Mouse (Mus musculus): Measurements from ENCODE around the gene Cdk7. TPM values are rescaled to one million over a fixed set of nuclear protein-coding genes. Genes with fewer than 3 reads are reported as not detected.

Cdk7 gene
- 78.0 TPM in 2 replicates for polyA plus RNA-seq (2014; fragmentation: Nextera tagmentation; extraction: Ambion mirVana)

DNA sequence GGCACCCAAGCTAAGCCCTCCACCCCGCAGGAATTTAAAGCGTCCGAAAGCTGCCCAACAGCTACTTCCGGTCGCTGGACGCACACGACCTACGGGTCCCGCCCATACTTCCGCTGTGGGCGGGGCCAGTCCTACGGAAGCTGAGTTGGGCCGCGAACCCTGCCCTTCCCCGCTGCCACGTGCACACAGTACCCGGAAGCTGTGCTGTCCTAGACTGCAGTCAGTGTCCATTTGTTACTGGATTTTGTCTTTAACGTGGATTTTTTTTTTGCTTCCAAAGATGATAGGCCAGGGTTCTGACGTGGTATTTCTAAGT, at the start of gene Cdk7:
Cdk7 (minus strand) TSS at position 79 of the 316 bp plus-strand sequence.
- Histone ChIP-seq H3K4me2 (replicated peaks; ENCODE audit: low read depth, low read length) (peak within 1 kb of the TSS; percentile 57), H3K27me3 (ENCODE audit: control insufficient read depth, insufficient read depth, low read length) (no peaks in the 10 kb centered on the region), H3K36me3 (ENCODE audit: control insufficient read depth, insufficient read depth, low read length) (peaks cover 2% of the 10 kb centered on the region; the same call in 1 of the 2 replicates), H3K9ac (ENCODE audit: low read depth, low read length) (peak within 1 kb of the TSS; percentile 69), H3K4me3 (ENCODE audit: low read depth, low read length) (peak within 1 kb of the TSS; percentile 57), H3K27ac (ENCODE audit: low read depth, low read length) (peak within 1 kb of the TSS; percentile 76), H3K4me1 (replicated peaks; ENCODE audit: control insufficient read depth, insufficient read depth, low read length) (no peaks in the 10 kb centered on the region), H3K9me3 (ENCODE audit: control insufficient read depth, low read length) (no peaks in the 10 kb centered on the region)
- DNase-seq (ENCODE audit: low spot score) (peak; percentile 98), ATAC-seq (ENCODE audit: low FRiP score) (peak; percentile 100)
- WGBS = 0% methylated on average over 19 of the region's 19 CpGs

GRCm38 (mm10) chr13:100777491-100777890, 46.8 kb upstream of the Cdk7 start:
- Histone ChIP-seq H3K9me3 (ENCODE audit: control insufficient read depth, low read length) (no peaks in the 10 kb centered on the region), H3K27me3 (ENCODE audit: control insufficient read depth, insufficient read depth, low read length) (no peaks in the 10 kb centered on the region), H3K4me1 (replicated peaks; ENCODE audit: control insufficient read depth, insufficient read depth, low read length) (no peaks in the 10 kb centered on the region), H3K9ac (ENCODE audit: low read depth, low read length) (no peak overlapping the region), H3K36me3 (ENCODE audit: control insufficient read depth, insufficient read depth, low read length) (peaks cover 2% of the 10 kb centered on the region; the same call in 1 of the 2 replicates), H3K4me3 (ENCODE audit: low read depth, low read length) (no peak overlapping the region), H3K27ac (ENCODE audit: low read depth, low read length) (no peak overlapping the region), H3K4me2 (replicated peaks; ENCODE audit: low read depth, low read length) (no peak overlapping the region)
- ATAC-seq (ENCODE audit: low FRiP score) (no peak), DNase-seq (ENCODE audit: low spot score) (no peak)
- WGBS = 76% methylated on average over 3 of the region's 3 CpGs

GRCm38 (mm10) chr13:100776710-100777109, 46.0 kb upstream of the Cdk7 start:
- 68% methylated on average over 6 of the region's 6 CpGs for WGBS
- Histone ChIP-seq H3K9me3 (ENCODE audit: control insufficient read depth, low read length) (no peaks in the 10 kb centered on the region), H3K4me1 (replicated peaks; ENCODE audit: control insufficient read depth, insufficient read depth, low read length) (no peaks in the 10 kb centered on the region), H3K9ac (ENCODE audit: low read depth, low read length) (no peak overlapping the region), H3K4me2 (replicated peaks; ENCODE audit: low read depth, low read length) (no peak overlapping the region), H3K36me3 (ENCODE audit: control insufficient read depth, insufficient read depth, low read length) (no peaks in the 10 kb centered on the region; the same call in 1 of the 2 replicates), H3K27me3 (ENCODE audit: control insufficient read depth, insufficient read depth, low read length) (no peaks in the 10 kb centered on the region), H3K4me3 (ENCODE audit: low read depth, low read length) (no peak overlapping the region), H3K27ac (ENCODE audit: low read depth, low read length) (no peak overlapping the region)
- ATAC-seq (ENCODE audit: low FRiP score) = no peak
- DNase-seq (ENCODE audit: low spot score) = no peak

DNA sequence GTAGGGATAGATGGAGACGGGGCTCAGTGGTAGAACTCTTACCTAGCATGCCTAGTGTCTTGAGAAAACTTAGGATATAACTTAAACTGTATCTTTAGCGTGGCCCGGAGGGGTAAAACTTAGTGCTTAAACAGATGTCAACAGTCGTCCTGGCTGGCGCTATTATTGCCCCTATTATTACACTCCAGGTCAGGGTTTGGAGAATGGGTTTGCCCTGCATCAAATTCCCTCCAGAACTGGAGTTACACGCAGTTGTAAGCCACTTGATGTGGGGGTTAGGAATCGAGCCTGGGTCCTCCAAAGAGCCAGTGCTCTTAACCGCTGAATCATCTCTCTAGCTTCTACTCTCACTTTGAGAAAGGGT, 45.3 kb upstream of the Cdk7 start:
- Histone ChIP-seq H3K9ac (ENCODE audit: low read depth, low read length) (peak overlapping the region; percentile 73; the same call in 1 of the 2 replicates), H3K4me3 (ENCODE audit: low read depth, low read length) (peak overlapping the region; percentile 88), H3K27me3 (ENCODE audit: control insufficient read depth, insufficient read depth, low read length) (no peaks in the 10 kb centered on the region), H3K4me2 (replicated peaks; ENCODE audit: low read depth, low read length) (peak overlapping the region; percentile 79), H3K27ac (ENCODE audit: low read depth, low read length) (peak overlapping the region; percentile 19; the same call in 1 of the 2 replicates), H3K4me1 (replicated peaks; ENCODE audit: control insufficient read depth, insufficient read depth, low read length) (no peaks in the 10 kb centered on the region), H3K36me3 (ENCODE audit: control insufficient read depth, insufficient read depth, low read length) (no peaks in the 10 kb centered on the region), H3K9me3 (ENCODE audit: control insufficient read depth, low read length) (no peaks in the 10 kb centered on the region)
- DNase-seq (ENCODE audit: low spot score) = no peak
- ATAC-seq (ENCODE audit: low FRiP score) = no peak; the same call in 1 of the 2 replicates
- WGBS = 20% methylated on average over 8 of the region's 8 CpGs

DNA sequence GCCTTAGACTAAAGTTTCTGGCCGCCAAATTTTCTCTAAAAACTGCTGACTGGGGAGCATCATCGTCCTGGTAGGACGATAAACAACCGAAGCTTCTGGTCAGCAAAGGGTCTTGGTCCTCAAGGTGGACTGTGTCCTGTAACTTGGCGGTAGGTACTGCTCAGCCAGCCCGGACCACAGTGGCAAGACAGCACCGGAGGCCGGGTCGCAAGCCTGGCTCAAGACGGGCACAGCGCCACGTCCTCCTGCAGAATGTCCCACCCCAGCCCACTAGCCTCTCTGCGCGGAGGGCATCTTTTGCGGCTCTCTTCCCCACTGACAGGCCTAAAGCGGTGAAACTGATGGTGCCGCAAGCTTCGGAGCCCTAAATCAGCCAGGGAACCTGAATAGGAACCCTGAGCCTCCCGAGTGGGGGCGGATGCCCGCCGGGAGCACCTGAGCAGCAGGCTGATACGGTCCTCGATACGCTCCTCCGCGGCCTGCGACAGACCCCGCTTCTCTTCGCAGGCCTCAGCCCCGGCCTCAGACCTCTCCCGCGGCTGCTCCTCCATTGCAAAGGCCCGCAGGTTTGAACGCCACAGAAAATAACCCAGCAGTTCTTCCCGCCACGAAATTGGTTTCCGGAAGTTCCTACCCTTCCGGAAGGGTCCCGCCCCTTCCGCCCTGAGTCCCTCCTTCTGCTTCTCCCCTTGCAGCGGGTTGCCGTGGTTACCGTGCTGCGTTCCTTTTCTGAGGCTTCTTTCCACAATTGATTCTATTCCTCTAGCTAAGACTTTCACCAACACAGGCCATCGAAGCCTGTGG, 44.7 kb upstream of the Cdk7 start, which contains the start of gene Cenph:
Cenph (minus strand) TSS at position 648 of the 804 bp plus-strand sequence.
- peak; percentile 95 for DNase-seq (ENCODE audit: low spot score)
- WGBS = under 1% methylated on average over 46 of the region's 46 CpGs
- peak within 1 kb of the TSS; percentile 88 for H3K4me3 ChIP-seq (ENCODE audit: low read depth, low read length)
- H3K4me2 ChIP-seq (replicated peaks; ENCODE audit: low read depth, low read length) = peak within 1 kb of the TSS; percentile 79
- peak within 1 kb of the TSS; percentile 19; the same call in 1 of the 2 replicates for H3K27ac ChIP-seq (ENCODE audit: low read depth, low read length)
- no peaks in the 10 kb centered on the region for H3K9me3 ChIP-seq (ENCODE audit: control insufficient read depth, low read length)
- ATAC-seq (ENCODE audit: low FRiP score) = peak; percentile 95
- H3K36me3 ChIP-seq (ENCODE audit: control insufficient read depth, insufficient read depth, low read length) = no peaks in the 10 kb centered on the region; the same call in 1 of the 2 replicates
- H3K4me1 ChIP-seq (replicated peaks; ENCODE audit: control insufficient read depth, insufficient read depth, low read length) = no peaks in the 10 kb centered on the region
- no peaks in the 10 kb centered on the region for H3K27me3 ChIP-seq (ENCODE audit: control insufficient read depth, insufficient read depth, low read length)
- peak within 1 kb of the TSS; percentile 73 for H3K9ac ChIP-seq (ENCODE audit: low read depth, low read length)

GRCm38 (mm10) chr13:100774704-100775103, 44.0 kb upstream of the Cdk7 start:
- no peak for ATAC-seq (ENCODE audit: low FRiP score)
- Histone ChIP-seq H3K9me3 (ENCODE audit: control insufficient read depth, low read length) (no peaks in the 10 kb centered on the region), H3K36me3 (ENCODE audit: control insufficient read depth, insufficient read depth, low read length) (peaks cover 2% of the 10 kb centered on the region; the same call in 1 of the 2 replicates), H3K27me3 (ENCODE audit: control insufficient read depth, insufficient read depth, low read length) (no peaks in the 10 kb centered on the region), H3K9ac (ENCODE audit: low read depth, low read length) (peak overlapping the region; percentile 73), H3K4me3 (ENCODE audit: low read depth, low read length) (peak overlapping the region; percentile 88), H3K27ac (ENCODE audit: low read depth, low read length) (no peak overlapping the region), H3K4me2 (replicated peaks; ENCODE audit: low read depth, low read length) (peak overlapping the region; percentile 79), H3K4me1 (replicated peaks; ENCODE audit: control insufficient read depth, insufficient read depth, low read length) (no peaks in the 10 kb centered on the region)
- DNase-seq (ENCODE audit: low spot score) = no peak

- no peak overlapping the region for H3K4me2 ChIP-seq (replicated peaks; ENCODE audit: low read depth, low read length)
- no peak overlapping the region for H3K27ac ChIP-seq (ENCODE audit: low read depth, low read length)
- no peaks in the 10 kb centered on the region for H3K27me3 ChIP-seq (ENCODE audit: control insufficient read depth, insufficient read depth, low read length)
- 89% methylated on average over 2 of the region's 2 CpGs for WGBS
- no peak overlapping the region for H3K9ac ChIP-seq (ENCODE audit: low read depth, low read length)
- H3K4me1 ChIP-seq (replicated peaks; ENCODE audit: control insufficient read depth, insufficient read depth, low read length) = no peaks in the 10 kb centered on the region
- no peaks in the 10 kb centered on the region for H3K9me3 ChIP-seq (ENCODE audit: control insufficient read depth, low read length)
- ATAC-seq (ENCODE audit: low FRiP score) (no peak), DNase-seq (ENCODE audit: low spot score) (no peak)
- no peaks in the 10 kb centered on the region for H3K36me3 ChIP-seq (ENCODE audit: control insufficient read depth, insufficient read depth, low read length)
- no peak overlapping the region for H3K4me3 ChIP-seq (ENCODE audit: low read depth, low read length)
Observed at GRCm38 (mm10) chr13:100755329-100755728, 24.6 kb upstream of the Cdk7 start.

DNA sequence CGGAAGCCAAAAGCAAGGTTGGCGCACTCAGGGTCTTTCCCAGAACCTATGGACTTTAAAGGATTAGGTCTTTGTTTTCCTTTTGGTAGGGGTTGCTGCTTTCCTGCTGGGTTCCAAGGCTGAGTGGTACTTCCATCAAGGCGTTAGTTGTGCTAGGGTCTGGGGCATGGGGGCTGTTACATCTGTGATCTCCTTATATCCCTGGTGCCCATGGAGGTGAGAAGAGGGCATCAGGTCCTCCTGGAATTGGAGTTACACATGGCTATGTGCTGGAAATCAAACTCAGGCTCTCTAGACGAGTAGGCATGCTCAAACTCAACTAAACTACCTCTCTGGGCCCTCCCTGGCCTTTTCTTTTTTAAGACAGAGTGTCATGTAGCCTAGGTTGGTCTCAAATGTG, 23.4 kb upstream of the Cdk7 start:
- H3K36me3 ChIP-seq (ENCODE audit: control insufficient read depth, insufficient read depth, low read length) = no peaks in the 10 kb centered on the region
- H3K9ac ChIP-seq (ENCODE audit: low read depth, low read length) = no peak overlapping the region
- no peak for DNase-seq (ENCODE audit: low spot score)
- no peak for ATAC-seq (ENCODE audit: low FRiP score)
- 65% methylated on average over 4 of the region's 4 CpGs for whole genome bisulfite sequencing
- no peak overlapping the region for H3K4me2 ChIP-seq (replicated peaks; ENCODE audit: low read depth, low read length)
- H3K4me1 ChIP-seq (replicated peaks; ENCODE audit: control insufficient read depth, insufficient read depth, low read length) = no peaks in the 10 kb centered on the region
- H3K27me3 ChIP-seq (ENCODE audit: control insufficient read depth, insufficient read depth, low read length) = no peaks in the 10 kb centered on the region
- no peaks in the 10 kb centered on the region for H3K9me3 ChIP-seq (ENCODE audit: control insufficient read depth, low read length)
- H3K27ac ChIP-seq (ENCODE audit: low read depth, low read length) = no peak overlapping the region
- H3K4me3 ChIP-seq (ENCODE audit: low read depth, low read length) = no peak overlapping the region

- ATAC-seq (ENCODE audit: low FRiP score) = no peak
- WGBS = 93% methylated on average over 6 of the region's 6 CpGs
- H3K4me1 ChIP-seq (replicated peaks; ENCODE audit: control insufficient read depth, insufficient read depth, low read length) = no peaks in the 10 kb centered on the region
Observed at GRCm38 (mm10) chr13:100753011-100753410, 22.3 kb upstream of the Cdk7 start.

More at GRCm38 (mm10) chr13:100753011-100753410, 22.3 kb upstream of the Cdk7 start:
- Histone ChIP-seq H3K9ac (ENCODE audit: low read depth, low read length) (no peak overlapping the region), H3K36me3 (ENCODE audit: control insufficient read depth, insufficient read depth, low read length) (no peaks in the 10 kb centered on the region), H3K4me3 (ENCODE audit: low read depth, low read length) (no peak overlapping the region), H3K27ac (ENCODE audit: low read depth, low read length) (no peak overlapping the region), H3K9me3 (ENCODE audit: control insufficient read depth, low read length) (no peaks in the 10 kb centered on the region), H3K27me3 (ENCODE audit: control insufficient read depth, insufficient read depth, low read length) (no peaks in the 10 kb centered on the region), H3K4me2 (replicated peaks; ENCODE audit: low read depth, low read length) (no peak overlapping the region)
- no peak for DNase-seq (ENCODE audit: low spot score)
